Comparison of ENCODE assay signal across 22 mouse cellular contexts in genomic region chr6:128081293-128081692, GRCm38 (mm10).
DNase-seq lines count a peak whose midpoint lies in the region.
"Had no signal": no experiment of that assay in that cellular context is flagged by ENCODE, and none has a peak within 500 bp of the region (broad histone marks: within the 10 kb centered on the region; RNA-seq: fewer than 3 reads in every experiment).

No protein-coding gene starts in this region.

- H3K4me3 ChIP-seq in heart, embryonic 10.5 days: no peak overlapping the region
- H3K4me3 ChIP-seq: embryonic facial prominence, embryonic 13.5 days; left cerebral cortex, adult 2 months; limb, embryonic 12.5 days; liver, embryonic 13.5 days; midbrain, embryonic 15.5 days had no signal

- peaks cover 18% of the 10 kb centered on the region for H3K36me3 ChIP-seq in heart, embryonic 10.5 days
- H3K36me3 ChIP-seq: liver, embryonic 13.5 days; midbrain, embryonic 15.5 days had no signal

- peaks cover 62% of the 10 kb centered on the region for H3K4me1 ChIP-seq in heart, embryonic 10.5 days
- H3K4me1 ChIP-seq: liver, embryonic 13.5 days had no signal

- WGBS in heart, embryonic 10.5 days: 86% methylated on average over 8 of the region's 8 CpGs

- H3K27ac ChIP-seq in heart, embryonic 10.5 days: peak overlapping the region; percentile 49
- H3K27ac ChIP-seq: embryonic facial prominence, embryonic 13.5 days; left cerebral cortex, adult 2 months; limb, embryonic 12.5 days; liver, embryonic 13.5 days; midbrain, embryonic 15.5 days had no signal

- H3K27me3 ChIP-seq in heart, embryonic 10.5 days (ENCODE audit: insufficient read depth, poor library complexity, severe bottlenecking): no peaks in the 10 kb centered on the region
- H3K27me3 ChIP-seq: embryonic facial prominence, embryonic 13.5 days; limb, embryonic 12.5 days; liver, embryonic 13.5 days; midbrain, embryonic 15.5 days; Patski had no signal

- no peak for DNase-seq in heart, embryonic 10.5 days (ENCODE audit: low spot score)
- DNase-seq in heart, postnatal 36 days: no peak
- DNase-seq in left cerebral cortex, postnatal 4 days: peak; percentile 81
- DNase-seq in left cerebral cortex, postnatal 14 days (ENCODE audit: low spot score in 2 of 2): no peak
- peak; percentile 99 for DNase-seq in cerebellum, adult 9-11 months
- DNase-seq in adrenal gland, postnatal 25 days: no peak
- DNase-seq in adrenal gland, adult 2 months: no peak
- DNase-seq: adrenal gland, postnatal 14 days; gastrocnemius, postnatal 36 days; heart, postnatal 4 days; kidney, postnatal 4 days; layer of hippocampus, adult 9-11 months; liver, embryonic 13.5 days; lung, embryonic 14.5 days; lung, postnatal 36 days; right cerebral cortex, adult 18-20 months; thymus, postnatal 14 days had no signal

- intact Hi-C loops in heart, postnatal 36 days (cut with DNase I): no loop called here
- intact Hi-C loops in left cerebral cortex, postnatal 4 days (cut with DNase I): no loop called here
- intact Hi-C loops in left cerebral cortex, postnatal 14 days (cut with DNase I): no loop called here

- no peaks in the 10 kb centered on the region for H3K9me3 ChIP-seq in heart, embryonic 10.5 days
- H3K9me3 ChIP-seq: embryonic facial prominence, embryonic 13.5 days; limb, embryonic 12.5 days; liver, embryonic 13.5 days; midbrain, embryonic 15.5 days had no signal

Comparison
In these comparisons a context has a peak if more than half of its experiments do, and no peak if none do; other contexts are left out.
1. DNase-seq: peak in left cerebral cortex, postnatal 4 days (single experiment) and cerebellum, adult 9-11 months (single experiment); none in heart, embryonic 10.5 days (single experiment), heart, postnatal 36 days (0 of 2), left cerebral cortex, postnatal 14 days (0 of 2), adrenal gland, postnatal 25 days (single experiment) and adrenal gland, adult 2 months (single experiment).